Mouse (Mus musculus) midbrain, embryonic 14.5 days (tissue): ENCODE data around the gene Fcor. TPM values are rescaled to one million over a fixed set of nuclear protein-coding genes. Genes with fewer than 3 reads are reported as not detected.

Source experiments
- ATAC-seq: fragments of 200-750 bp; cut with Nextera tagmentation; 2 replicates; pipeline ENCODE4 v1.8.0; 2017; ENCODE audit warnings: moderate number of reproducible peaks, moderate library complexity; ENCODE audit not compliant: low FRiP score, low TSS enrichment
- DNase-seq: peaks from one replicate; pipeline ENCODE4 v3.0.0-alpha.2; 2015
- H3K27ac ChIP-seq: fragments of 300-500 bp; sonication (generic); replicated peaks from 2 replicates; pipeline ENCODE4 v1.5.1; 2014; ENCODE audit warnings: mild to moderate bottlenecking, low read depth, low read length, moderate library complexity
- H3K27me3 ChIP-seq: fragments of 300-500 bp; sonication (generic); 2 replicates; pipeline ENCODE4 v1.6.1; 2014; ENCODE audit warnings: low read length, control low read depth, mixed read lengths; ENCODE audit not compliant: control insufficient read depth, insufficient read depth
- H3K36me3 ChIP-seq: fragments of 300-500 bp; sonication (generic); 2 replicates; pipeline ENCODE4 v1.6.1; 2014; ENCODE audit warnings: low read length, control low read depth; ENCODE audit not compliant: control insufficient read depth, insufficient read depth
- H3K4me1 ChIP-seq: fragments of 300-500 bp; sonication (generic); 2 replicates; pipeline ENCODE4 v1.6.1; 2014; ENCODE audit warnings: mild to moderate bottlenecking, antibody characterized with exemption, low read length, control low read depth; ENCODE audit not compliant: control insufficient read depth, insufficient read depth
- H3K4me2 ChIP-seq: fragments of 300-500 bp; sonication (generic); 2 replicates; pipeline ENCODE4 v1.6.1; 2014; ENCODE audit warnings: mild to moderate bottlenecking, low read length, moderate library complexity
- H3K4me3 ChIP-seq: fragments of 300-500 bp; sonication (generic); replicated peaks from 2 replicates; pipeline ENCODE4 v1.5.1; 2014; ENCODE audit warnings: low read depth, low read length
- H3K9ac ChIP-seq: fragments of 300-500 bp; sonication (generic); replicated peaks from 2 replicates; pipeline ENCODE4 v1.6.1; 2014; ENCODE audit warnings: mild to moderate bottlenecking, low read length, moderate library complexity
- H3K9me3 ChIP-seq: fragments of 300-500 bp; sonication (generic); 2 replicates; pipeline ENCODE4 v1.6.1; 2016; ENCODE audit warnings: low read length, control low read depth, mixed read lengths; ENCODE audit not compliant: control insufficient read depth
- WGBS: fragments of 180-500 bp; shearing (Covaris S2); extraction: QIAGEN DNeasy Blood & Tissue Kit; methylation state at CpG from one replicate; pipeline ENCODE4 v1.1.7; 2014; 5-methylcytosine and 5-hydroxymethylcytosine counted together
- polyA plus RNA-seq: library from polyadenylated mRNA; unstranded; fragments of >200 nt; fragmentation: Nextera tagmentation; extraction: Ambion mirVana; gene quantifications from 2 replicates; pipeline ENCODE4 v1.2.1, GENCODE M21; 2014

Gene Fcor
- polyA plus RNA-seq, 1 experiment from 2014 or later, result 16.4 TPM

- no peaks in the 10 kb centered on the region for H3K9me3 ChIP-seq
- no peak for DNase-seq
- H3K9ac ChIP-seq, result no peak overlapping the region
- H3K27ac ChIP-seq, result no peak overlapping the region
- no peaks in the 10 kb centered on the region for H3K4me1 ChIP-seq
- no peak overlapping the region for H3K4me3 ChIP-seq
- WGBS, result 95% methylated on average over 1 of the region's 1 CpGs
- H3K27me3 ChIP-seq, result no peaks in the 10 kb centered on the region
- H3K4me2 ChIP-seq, result no peak overlapping the region
- ATAC-seq, result no peak
- no peaks in the 10 kb centered on the region for H3K36me3 ChIP-seq
Measured at GRCm38 (mm10) chr8:3701491-3701890, 29.3 kb upstream of the Fcor start.

GRCm38 (mm10) chr8:3694121-3694520 is 22.0 kb upstream of the Fcor start, which contains the start of gene Fcer2a:
Gene Fcer2a, minus strand, starts transcription at chr8:3694175.
- DNase-seq (no peak), ATAC-seq (no peak)
- 83% methylated on average over 3 of the region's 3 CpGs for WGBS
- Histone ChIP-seq H3K4me2 (no peak within 1 kb of the TSS), H3K9ac (no peak within 1 kb of the TSS), H3K9me3 (no peaks in the 10 kb centered on the region), H3K4me1 (no peaks in the 10 kb centered on the region), H3K36me3 (no peaks in the 10 kb centered on the region), H3K4me3 (no peak within 1 kb of the TSS), H3K27me3 (no peaks in the 10 kb centered on the region), H3K27ac (no peak within 1 kb of the TSS)

DNA sequence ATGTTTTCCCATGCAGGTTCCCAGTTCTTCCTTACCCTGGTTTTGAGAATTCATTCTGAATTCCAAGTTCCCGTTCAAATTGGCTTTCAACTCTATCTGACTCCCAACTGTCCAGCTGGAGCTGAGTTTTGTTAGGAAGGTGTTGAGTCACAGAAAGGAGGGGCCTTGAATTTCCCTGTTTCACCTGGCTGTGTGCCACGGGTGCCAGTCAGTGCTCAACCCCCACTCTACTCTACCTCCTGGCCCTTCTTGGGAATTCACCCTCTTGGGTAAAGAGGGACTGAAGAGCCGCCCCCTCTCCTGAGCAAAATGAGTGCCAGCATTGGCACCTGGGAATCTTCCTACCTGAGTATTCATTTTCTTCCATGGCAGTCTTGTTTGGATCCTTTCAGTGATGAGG is 18.6 kb upstream of the Fcor start:
- Histone ChIP-seq H3K4me2 (no peak overlapping the region), H3K9me3 (no peaks in the 10 kb centered on the region)
- no peak for ATAC-seq

DNA sequence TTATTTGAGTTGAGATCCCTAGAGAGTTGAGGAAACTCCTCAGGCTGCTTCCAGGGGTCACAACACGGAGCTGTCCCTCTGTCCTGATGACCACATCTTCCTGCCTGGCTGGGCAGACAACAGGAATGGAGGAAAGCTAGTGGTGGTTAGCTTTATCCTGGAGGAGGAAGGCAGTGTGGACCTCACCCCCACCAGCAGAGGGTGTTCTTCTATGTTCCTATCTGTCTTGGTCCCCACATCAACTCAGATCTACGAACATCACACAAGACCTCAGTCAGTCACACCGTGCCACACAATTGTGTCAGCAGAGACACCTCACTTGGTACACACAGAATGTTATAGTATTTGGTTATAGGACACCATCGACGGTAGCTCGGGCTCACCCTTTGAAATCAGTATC is 15.4 kb upstream of the Fcor start:
- Histone ChIP-seq H3K27me3 (no peaks in the 10 kb centered on the region), H3K27ac (no peak overlapping the region), H3K4me1 (no peaks in the 10 kb centered on the region), H3K4me2 (no peak overlapping the region), H3K36me3 (peaks cover 8% of the 10 kb centered on the region), H3K9me3 (no peaks in the 10 kb centered on the region), H3K4me3 (no peak overlapping the region), H3K9ac (no peak overlapping the region)
- no peak for ATAC-seq
- WGBS, result 80% methylated on average over 6 of the region's 6 CpGs
- no peak for DNase-seq

More for the DNA sequence above, 18.6 kb upstream of the Fcor start:
- WGBS, result 75% methylated on average over 3 of the region's 3 CpGs
- no peak for DNase-seq
- Histone ChIP-seq H3K4me1 (no peaks in the 10 kb centered on the region), H3K4me3 (no peak overlapping the region), H3K27me3 (no peaks in the 10 kb centered on the region), H3K27ac (no peak overlapping the region), H3K9ac (no peak overlapping the region), H3K36me3 (no peaks in the 10 kb centered on the region)

DNA sequence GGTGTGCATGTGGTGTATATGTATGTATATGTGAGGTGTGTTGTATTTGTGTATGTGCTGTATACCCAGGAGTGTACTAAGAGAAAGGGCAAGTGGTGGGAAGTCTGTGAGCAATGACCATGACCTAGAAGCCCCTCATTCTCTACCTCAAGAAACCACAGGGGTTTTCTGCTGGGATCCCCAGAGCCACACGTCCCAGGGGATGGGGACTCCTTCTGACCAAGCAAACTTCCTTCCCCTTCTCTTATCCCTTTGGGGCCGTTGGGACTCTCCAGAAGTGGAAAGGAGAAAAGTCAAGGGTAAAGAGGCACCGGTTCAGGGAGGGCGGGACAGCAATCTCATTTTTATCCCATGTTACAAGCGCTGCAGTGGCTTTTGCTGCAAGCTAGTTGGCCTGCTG is 13.3 kb upstream of the Fcor start:
- 74% methylated on average over 4 of the region's 5 CpGs for WGBS
- ATAC-seq, result no peak
- DNase-seq, result no peak

DNA sequence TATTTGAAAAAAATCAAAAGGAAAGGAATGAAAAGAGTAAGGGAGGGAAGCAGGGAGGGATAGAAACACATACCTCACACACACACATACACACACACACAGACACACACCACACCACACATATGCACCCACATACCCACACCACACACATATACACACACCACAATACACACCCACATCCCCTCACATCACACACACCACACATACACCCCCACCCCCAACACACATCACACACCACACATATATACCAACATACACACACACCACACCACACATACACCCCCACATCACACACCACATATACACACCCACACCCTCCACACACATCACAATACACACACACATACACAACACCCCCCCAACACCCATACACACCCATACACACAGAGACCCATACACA is 12.4 kb upstream of the Fcor start:
- Histone ChIP-seq H3K4me2 (no peak overlapping the region), H3K27me3 (no peaks in the 10 kb centered on the region), H3K9me3 (no peaks in the 10 kb centered on the region), H3K27ac (no peak overlapping the region), H3K9ac (no peak overlapping the region), H3K36me3 (peaks cover 33% of the 10 kb centered on the region), H3K4me1 (no peaks in the 10 kb centered on the region), H3K4me3 (no peak overlapping the region)
- ATAC-seq, result no peak
- no peak for DNase-seq

More for the DNA sequence above, 13.3 kb upstream of the Fcor start:
- H3K4me2 ChIP-seq, result no peak overlapping the region
- H3K36me3 ChIP-seq, result peaks cover 24% of the 10 kb centered on the region
- H3K9me3 ChIP-seq, result no peaks in the 10 kb centered on the region
- no peaks in the 10 kb centered on the region for H3K4me1 ChIP-seq
- H3K4me3 ChIP-seq, result no peak overlapping the region
- no peaks in the 10 kb centered on the region for H3K27me3 ChIP-seq
- no peak overlapping the region for H3K9ac ChIP-seq
- H3K27ac ChIP-seq, result no peak overlapping the region

DNA sequence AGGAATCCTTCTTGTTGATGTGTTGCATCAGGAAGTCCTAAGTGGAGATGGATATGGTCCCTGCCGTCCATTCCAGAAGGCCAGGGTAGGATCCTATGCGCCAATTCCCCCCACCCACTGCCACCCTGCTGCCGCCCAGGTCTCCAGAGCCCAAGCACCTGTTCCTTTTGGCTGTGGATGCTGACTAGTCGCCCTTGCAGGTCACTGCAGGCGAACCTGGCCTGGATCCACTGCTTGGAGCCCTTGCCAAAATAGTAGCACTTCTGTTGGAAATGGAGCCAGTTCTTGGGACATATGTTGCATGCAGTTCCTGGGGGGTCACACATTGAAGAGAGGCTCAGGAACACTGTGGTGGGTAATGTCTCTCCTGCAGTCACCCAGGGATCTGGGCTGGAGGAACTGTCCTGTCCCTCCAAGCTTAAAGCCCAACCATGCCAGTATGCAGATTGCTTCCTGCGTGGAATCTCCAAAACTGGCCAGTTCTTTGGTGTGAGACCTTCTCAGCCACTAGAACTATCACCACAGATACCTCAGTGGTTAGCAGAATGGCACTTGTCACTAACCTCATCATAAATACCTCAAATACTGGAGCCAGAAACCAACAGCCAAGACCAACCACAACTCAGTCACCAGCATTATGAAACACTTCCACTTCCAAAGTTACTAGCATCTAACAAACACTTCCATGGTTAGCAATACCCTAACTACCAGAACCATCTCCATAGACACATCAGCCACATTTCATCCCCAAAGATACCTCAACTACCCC is 11.4 kb upstream of the Fcor start:
- ATAC-seq (no peak), DNase-seq (no peak)
- Histone ChIP-seq H3K9ac (no peak overlapping the region), H3K9me3 (no peaks in the 10 kb centered on the region), H3K27me3 (no peaks in the 10 kb centered on the region), H3K4me1 (no peaks in the 10 kb centered on the region), H3K4me2 (no peak overlapping the region), H3K4me3 (no peak overlapping the region), H3K36me3 (peaks cover 42% of the 10 kb centered on the region), H3K27ac (no peak overlapping the region)
- WGBS, result 73% methylated on average over 6 of the region's 6 CpGs

DNA sequence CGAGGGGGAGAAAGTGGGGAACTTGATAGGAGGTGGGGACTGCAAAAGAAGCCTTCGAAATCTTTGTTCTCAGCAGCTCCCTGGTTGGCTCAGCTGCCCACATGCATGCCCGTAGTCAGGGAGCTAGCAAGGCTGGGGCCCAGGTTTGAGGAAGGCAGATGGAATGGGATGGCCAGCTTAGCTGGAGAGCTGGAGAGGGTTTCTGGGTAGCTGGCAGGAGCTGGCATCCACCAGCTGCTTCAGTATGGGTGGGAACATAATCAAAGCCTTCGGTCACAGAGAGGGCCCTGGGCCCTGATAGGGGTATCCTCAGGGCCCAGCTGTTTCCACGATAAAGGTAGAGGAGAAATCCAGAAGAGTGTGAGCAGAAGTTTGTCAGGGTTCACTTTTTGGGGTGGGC is 10.3 kb upstream of the Fcor start:
- 92% methylated on average over 5 of the region's 5 CpGs for WGBS

DNA sequence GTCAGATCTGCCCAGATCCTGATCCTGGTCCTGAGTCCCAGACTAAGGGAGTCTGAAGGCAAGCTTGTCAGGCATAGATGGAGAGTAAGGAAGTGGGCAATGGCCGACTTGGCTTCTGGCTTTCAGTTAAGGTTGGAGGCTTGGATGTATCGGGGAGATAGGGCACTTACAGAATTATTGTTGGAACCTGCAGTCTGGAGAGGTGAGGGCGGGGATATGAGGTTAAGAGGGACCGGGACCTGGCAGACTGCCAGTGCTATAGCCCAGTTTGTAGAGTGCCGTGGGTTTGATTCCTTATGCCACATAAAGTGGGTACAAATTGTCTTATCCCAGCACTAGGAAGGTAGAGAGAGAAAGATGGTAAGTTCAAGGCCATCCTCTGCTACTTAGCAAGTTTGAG is 7.5 kb upstream of the Fcor start:
- DNase-seq, result no peak
- H3K4me2 ChIP-seq, result no peak overlapping the region
- 93% methylated on average over 5 of the region's 5 CpGs for WGBS
- H3K27me3 ChIP-seq, result no peaks in the 10 kb centered on the region
- H3K36me3 ChIP-seq, result peaks cover 42% of the 10 kb centered on the region
- H3K9me3 ChIP-seq, result no peaks in the 10 kb centered on the region
- H3K4me3 ChIP-seq, result no peak overlapping the region
- ATAC-seq, result no peak
- H3K27ac ChIP-seq, result no peak overlapping the region
- no peak overlapping the region for H3K9ac ChIP-seq
- peaks cover 10% of the 10 kb centered on the region for H3K4me1 ChIP-seq

More for the DNA sequence above, 10.3 kb upstream of the Fcor start:
- Histone ChIP-seq H3K9ac (no peak overlapping the region), H3K4me2 (no peak overlapping the region), H3K27me3 (no peaks in the 10 kb centered on the region), H3K4me3 (no peak overlapping the region), H3K27ac (no peak overlapping the region), H3K36me3 (peaks cover 42% of the 10 kb centered on the region), H3K4me1 (peaks cover 6% of the 10 kb centered on the region), H3K9me3 (no peaks in the 10 kb centered on the region)
- DNase-seq (no peak), ATAC-seq (no peak)
